Mouse (Mus musculus) small intestine, adult 2 months (tissue): ENCODE data around the gene Adh1.

ENCODE experiments used
- CTCF ChIP-seq: fragments of 200-500 bp; IDR thresholded peaks from 2 replicates; pipeline ENCODE4 v1.5.1; 2012; ENCODE audit warnings: low read depth, mild to moderate bottlenecking, control low read depth, inconsistent platforms, low read length, moderate library complexity, mixed read lengths; ENCODE audit not compliant: insufficient replicate concordance, insufficient read length; ENCODE audit errors: extremely low read depth
- POLR2A ChIP-seq: fragments of 200-500 bp; IDR thresholded peaks from 2 replicates; pipeline ENCODE4 v1.6.1; 2012; ENCODE audit warnings: low read depth, mild to moderate bottlenecking, control low read depth, inconsistent platforms, low read length, moderate library complexity

GRCm38 (mm10) chr3:138230266-138230665 lies 30.5 kb upstream of the Adh1 start:
- no peak for TF ChIP-seq CTCF
- no peak for TF ChIP-seq POLR2A
